Mouse (Mus musculus): ENCODE measurements at regions not wholly inside any gene's neighbourhood (a gene's known extent, or its start where the extent isn't known, plus 50 kb on each side); places are given as distances from the start of the nearest gene placed in this dataset.
"Not testable (repeated sequence)": the region's sequence is repeated elsewhere in the genome, so short reads cannot be mapped to it uniquely, and the experiment has no call there.

DNA sequence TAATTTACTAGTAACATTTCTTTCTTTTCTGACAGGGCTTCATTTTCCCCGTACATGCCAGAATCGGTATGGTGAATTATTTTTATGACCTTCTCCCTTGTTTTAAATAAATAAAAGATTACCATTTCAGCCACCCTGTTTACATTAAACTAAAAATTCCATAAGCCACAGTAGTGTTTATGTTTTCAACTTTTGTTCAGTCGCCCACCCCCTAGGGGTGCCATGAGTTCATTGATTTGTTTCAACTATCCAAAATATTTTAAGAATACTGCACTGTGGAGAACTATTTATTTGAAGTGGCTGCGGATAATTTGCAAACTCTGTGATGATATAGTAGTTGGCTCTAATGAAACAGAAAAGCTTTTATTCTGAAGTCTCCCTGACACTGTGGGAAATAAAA lies 132.9 kb downstream of the Tfec start:
- DNase-seq, result no peak

DNA sequence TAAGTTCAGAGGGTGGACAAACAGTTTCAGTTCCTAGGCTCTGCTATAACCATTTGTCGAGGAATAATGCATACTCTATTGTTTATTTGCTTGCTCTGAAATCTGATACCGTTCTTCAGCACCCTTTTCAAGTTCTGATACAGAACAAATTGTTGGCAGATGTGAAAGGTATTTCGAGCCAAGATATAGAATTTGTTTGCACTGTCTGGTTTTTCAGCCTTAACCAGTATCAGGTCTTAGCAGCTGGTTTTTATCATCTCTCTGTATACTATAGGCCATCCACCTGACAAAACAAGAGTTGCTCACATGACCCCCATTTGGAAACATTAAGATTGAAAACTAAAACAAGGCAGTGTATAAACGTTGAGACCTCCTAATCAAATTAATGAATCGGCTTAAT lies 133.5 kb downstream of the Tfec start:
- DNase-seq, result no peak

DNA sequence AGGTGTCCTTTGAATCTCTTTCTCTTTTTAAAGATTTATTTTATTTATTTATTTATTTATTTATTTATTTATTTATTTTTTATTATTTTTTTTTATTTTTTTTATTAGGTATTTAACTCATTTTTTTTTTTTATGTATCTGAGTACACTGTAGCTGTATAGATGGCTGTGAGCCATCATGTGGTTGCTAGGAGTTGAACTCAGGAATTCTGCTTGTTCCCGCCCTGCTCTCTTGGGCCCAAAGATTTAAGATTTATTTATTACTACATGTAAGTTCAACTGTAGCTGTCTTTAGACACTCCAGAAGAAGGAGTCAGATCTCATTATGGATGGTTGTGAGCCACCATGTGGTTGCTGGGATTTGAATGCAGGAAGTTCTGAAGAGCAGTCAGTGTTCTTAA lies 143.2 kb downstream of the Tfec start:
- not testable (repeated sequence) for DNase-seq

DNA sequence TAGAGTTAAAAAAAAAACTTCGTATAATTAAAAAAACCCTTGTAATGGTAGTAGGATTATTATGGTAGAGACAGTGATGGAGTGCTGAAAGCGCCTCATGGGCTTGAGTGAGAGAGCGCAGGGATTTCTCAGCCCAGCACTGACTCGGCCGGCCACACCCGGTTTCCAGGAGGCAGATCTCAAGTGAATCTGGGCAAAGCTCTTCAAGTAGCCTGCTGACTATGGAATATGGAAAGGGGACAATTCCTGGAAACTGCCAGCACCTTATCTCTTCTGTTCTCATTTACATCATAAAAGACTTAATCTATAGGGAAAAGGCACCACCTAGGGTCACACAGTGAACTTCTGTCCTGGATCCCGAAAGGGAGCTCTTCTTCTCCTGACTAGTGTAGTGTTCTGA lies 165.1 kb downstream of the Tfec start:
- no peak for DNase-seq

DNA sequence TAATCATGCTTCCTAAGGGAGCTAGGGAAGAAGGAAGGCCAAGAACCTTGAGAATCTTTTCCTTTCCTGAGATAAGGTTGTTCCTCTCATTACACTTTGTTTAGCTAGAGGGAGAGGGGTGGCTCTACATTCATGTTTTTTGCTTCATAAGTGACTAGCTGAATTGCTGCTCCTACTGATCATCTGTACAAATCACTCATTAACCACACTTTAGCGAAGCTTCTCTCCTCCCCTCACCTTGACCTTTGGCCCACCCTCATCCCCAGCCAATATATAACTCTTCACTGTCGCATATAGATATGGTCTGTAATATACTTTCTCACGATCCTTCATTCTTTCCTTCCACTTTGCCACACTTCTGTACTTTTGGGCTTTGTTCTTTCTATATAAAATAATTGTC lies 166.1 kb downstream of the Tfec start:
- no peak for DNase-seq

DNA sequence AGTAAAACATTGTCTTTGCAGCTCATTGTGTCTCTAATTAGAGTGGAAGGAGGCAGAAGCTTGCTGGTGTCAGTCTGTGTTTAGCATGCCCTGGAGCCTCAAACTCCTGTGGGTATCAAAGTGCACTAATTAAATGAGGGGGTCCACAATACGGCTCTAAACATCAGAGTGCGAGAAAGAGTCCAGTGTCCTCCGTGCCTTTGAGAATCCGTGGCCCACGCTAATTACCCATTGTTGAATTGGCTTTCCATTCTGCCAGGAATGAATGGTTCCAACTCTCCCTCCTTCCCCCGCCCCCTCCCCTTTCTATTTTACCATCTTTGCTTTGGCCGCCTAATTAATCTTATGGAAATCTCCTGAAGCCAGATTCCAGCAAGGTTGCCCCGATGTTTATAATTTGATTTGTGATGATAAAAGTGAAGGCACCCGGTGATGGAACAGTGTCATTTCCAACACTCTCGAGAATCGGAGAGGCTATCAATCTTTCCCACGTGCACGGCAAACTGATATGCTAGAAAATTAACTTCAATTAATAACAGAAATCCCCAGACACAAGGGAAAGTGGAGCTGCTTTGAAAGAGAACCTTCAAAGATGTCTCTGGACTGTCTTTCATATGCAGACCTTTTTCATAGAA lies 170.9 kb downstream of the Tfec start:
- DNase-seq, result no peak

DNA sequence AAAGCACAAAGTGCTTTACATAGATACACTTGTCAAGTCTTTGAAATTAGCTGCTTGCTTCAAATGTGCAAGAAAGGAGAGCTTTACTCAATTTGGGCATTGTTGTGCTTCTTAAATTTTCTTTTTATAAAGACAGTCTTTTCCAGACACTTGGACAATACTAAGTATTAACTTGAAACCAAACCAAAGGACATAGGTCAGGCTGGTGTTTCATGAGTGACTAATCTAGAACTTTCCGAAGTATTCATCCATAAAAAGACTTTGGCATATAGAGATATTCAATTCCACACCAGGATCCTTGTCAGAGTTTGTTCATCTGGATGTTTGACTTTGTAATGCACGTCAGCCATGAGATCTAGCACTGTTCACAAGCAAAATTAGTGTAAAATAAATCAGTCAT lies 173.0 kb downstream of the Tfec start:
- DNase-seq, result no peak

DNA sequence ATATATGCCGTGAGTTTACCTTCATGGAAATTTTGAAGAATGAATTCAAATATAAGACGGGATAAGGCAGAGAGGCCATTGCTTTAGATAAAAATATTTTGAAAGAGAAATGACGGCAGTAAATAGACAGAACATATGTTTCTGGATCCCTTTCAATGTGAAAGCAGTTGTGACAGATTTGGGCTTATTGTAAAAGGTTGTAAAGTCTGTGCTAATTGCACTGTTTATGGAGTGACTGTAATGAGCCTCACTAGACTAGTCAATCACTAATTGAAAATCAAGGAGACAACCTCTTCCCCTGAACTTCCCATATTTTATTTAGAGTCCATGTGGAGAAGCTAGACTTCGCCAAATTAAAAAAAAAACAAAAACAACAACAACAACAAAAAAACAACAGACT lies 193.7 kb downstream of the Tfec start:
- no peak for DNase-seq

DNA sequence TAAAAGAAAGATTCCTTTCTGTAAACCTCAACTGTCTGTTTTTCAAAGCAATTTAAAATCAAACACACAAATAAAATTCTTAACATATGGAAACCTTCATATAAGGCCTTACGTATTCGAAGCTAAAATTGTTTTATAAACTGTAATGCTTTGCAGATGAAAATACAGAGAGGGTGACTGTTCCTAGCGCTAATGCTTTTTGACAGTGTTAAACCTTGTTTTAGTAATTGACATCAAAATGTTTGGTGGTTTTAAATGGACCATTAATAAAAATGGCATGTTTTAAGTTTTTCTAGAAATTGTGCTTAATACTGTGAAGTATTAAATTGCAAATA lies 194.9 kb downstream of the Tfec start:
- no peak for DNase-seq

DNA sequence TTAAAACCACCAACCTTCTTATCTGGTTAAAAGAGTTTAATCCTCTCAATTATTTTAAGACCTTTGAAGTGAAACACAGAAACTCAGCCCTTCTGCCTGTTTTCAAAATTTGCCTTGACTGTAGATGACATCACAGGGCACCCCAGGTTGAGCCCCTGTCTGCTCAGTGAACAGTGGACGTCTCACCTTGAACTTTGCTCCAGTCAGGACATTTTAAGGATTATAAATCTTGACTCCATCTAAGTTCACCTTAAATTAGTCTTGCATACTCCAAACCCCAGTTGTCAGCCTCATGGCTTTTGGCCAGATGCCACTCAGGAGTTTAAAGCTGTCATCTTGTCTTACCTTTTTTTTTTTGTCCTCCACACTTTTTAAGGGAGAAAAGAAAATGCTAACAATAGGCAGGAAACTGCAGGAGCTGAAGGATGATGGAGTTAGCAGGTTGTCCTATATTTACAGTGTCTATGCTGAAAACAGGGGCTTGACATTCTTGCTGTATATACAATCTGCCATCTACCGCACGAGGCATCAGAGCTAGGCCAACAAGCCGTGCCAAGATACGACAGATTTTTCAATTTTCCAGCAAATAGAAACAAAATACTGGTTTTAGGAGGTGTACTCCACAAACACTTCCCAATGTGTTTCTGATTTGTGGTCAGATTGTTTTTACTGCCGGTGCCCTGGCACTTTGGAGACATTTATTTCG lies 195.4 kb downstream of the Tfec start:
- DNase-seq, result no peak

DNA sequence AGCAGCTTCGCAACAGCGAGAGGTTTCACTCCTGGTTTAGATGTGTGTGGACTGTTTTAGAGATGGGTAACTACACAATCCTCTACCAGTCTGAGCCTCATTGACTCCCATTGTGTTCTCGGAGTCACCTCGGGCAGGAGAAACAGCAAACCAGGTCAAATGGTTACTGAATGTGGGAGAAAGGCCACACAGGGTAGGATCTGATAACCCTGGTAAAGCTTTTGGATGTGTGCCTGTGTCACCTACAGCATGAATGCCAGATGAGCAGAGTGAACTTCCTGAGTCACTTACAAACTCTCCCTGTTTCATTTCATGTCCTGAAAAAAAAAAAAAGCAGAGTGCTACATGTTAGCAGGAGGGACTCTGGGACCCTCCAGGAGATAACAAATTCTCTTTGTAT lies 201.0 kb downstream of the Tfec start:
- DNase-seq, result no peak

DNA sequence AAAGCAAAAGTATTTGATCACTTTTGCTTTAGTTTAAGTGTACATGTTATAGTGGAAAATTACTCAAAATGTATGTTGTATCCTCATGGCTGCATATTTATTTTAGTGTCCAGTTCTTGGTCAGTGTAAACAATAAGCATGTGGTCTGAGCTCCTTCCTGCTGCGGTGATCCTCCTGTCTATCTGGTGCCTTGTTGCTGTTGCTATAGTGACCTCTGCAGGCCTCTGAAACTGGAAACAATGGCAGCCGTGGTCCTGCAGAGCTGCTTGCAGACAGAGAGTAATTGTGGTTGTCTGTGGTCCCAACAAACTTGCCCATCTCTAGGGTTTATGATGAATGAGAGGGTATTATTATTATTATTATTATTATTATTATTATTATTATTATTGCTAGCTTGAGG lies 230.2 kb downstream of the Tfec start:
- no peak for DNase-seq

DNA sequence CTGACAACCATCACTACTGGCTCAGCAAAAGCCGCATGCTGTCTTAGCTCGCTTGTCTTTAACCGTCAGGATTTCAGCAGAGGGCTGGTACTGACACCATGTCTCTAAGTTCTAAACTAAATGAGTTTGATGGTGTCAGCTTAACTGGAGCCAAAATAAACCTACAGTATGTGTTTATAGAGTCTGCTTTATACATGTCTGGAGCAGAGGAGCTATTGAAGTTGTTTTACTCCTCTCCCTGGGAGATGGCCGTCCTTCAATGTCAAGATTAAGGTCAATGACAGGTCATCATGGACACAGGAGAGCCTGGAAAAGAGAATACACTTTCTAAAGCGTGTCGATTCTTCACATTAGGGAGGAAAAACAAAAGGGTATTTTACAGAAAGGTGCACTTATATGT lies 231.0 kb downstream of the Tfec start:
- no peak for DNase-seq

DNA sequence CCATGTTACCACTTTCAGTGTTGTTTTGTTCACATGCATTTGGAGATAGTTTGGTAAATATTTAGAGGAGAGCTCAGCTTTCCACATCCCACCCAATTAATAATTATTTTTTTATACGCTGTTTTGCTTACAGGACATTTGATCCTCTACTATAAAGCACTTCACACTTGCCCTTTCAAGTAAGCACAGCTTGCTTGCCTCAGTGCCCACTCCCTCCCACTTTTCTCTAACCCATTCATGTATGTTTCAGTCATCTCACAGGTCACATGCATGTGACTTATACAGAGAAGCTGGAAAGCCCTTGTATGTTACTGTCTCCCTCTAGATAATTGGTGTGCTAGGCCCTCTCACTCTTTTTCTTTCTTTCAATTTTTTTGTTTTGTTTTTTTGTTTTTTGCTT lies 252.0 kb downstream of the Tfec start:
- no peak for DNase-seq

DNA sequence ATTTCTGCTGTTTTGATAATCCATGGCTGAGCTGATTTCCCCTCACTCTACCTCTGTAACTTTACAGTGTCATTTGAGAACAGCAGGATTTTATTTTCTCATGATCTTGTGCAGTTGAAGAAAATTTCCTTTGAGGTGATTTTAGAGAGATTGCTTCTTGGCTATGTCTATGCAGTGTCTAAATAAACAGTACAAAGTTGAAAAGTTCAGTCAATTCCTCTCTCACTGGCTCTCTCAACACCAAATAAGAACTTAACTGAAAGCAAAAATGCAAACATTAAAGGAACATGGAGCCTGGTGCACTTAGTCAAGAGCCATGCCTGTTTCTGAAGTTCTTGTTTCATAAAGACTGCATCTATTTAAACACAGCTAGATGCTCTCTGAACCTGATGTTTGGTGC lies 254.7 kb downstream of the Tfec start:
- no peak for DNase-seq

DNA sequence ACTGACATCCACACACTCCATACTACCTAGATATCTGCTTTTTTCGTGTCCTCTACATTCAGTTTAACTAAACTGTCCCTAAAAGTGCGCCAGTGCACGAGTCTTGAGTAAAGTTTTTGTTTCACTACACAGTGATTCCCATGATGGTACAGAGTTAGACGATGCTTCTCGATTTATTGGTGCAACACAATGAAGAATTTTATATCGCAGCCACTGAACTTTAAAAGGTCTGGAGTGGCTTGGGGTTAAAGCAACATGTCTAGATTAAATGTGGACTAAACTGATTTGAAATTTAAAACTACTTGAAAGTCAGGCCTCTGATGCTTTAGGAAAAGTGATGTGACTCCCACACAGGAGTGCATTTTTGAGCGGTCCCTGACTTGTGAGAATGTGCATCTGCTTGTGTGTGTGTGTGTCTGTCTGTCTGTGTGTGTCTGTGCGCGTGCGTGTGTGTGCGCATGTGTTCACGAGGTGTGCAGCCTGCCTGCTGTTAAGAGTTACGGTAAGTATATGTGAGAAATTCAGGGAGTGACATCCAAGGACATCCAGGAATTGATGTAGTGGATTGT lies 261.4 kb downstream of the Tfec start:
- no peak for DNase-seq

DNA sequence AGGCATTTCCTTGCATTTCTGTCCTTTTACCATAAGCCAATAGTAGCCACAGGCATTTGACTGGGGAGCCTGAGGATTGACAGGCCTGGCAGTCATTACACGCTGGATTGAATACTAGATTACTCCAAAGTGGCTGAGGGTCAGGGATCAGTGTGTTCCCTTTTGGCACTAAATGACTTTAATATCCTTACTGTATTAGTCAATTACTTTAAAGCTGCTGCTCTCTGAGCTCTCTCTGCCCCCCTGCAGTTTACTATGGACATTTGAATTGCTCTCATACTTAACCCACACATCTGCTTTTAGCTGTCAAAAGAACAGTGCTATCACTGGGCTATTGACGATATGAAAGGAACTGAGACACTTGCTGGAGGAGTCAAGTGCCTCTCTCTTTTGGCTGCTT lies 262.1 kb downstream of the Tfec start:
- DNase-seq, result no peak

DNA sequence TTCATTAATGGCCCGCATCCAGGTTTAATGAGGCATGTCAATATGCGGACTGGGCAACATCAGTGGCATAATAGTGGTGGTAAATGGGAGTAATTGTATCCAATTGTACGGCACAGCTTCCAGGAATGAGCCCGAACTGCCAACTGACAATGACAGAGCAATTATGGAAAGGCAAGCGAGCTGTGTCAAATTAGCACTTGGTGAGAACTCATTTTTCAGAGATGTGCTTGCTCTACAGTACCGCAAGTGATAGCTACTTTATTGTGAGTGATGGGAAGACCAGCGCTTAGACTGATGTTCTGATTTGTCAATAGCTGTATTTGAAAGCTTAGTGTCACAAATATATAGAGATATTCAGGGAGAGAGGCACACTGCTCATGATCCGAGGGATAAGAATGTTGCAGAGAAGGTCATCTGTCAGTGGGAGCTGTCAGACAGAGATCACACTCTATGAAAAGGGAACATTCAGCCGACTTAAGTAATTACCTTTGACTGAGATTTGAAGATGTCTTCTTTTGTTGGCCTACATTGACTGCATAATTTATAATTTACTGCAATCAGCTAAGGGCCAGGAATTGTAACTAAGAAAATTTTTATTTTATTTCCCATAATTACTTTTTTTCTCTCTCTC lies 290.7 kb downstream of the Tfec start:
- no peak for DNase-seq

DNA sequence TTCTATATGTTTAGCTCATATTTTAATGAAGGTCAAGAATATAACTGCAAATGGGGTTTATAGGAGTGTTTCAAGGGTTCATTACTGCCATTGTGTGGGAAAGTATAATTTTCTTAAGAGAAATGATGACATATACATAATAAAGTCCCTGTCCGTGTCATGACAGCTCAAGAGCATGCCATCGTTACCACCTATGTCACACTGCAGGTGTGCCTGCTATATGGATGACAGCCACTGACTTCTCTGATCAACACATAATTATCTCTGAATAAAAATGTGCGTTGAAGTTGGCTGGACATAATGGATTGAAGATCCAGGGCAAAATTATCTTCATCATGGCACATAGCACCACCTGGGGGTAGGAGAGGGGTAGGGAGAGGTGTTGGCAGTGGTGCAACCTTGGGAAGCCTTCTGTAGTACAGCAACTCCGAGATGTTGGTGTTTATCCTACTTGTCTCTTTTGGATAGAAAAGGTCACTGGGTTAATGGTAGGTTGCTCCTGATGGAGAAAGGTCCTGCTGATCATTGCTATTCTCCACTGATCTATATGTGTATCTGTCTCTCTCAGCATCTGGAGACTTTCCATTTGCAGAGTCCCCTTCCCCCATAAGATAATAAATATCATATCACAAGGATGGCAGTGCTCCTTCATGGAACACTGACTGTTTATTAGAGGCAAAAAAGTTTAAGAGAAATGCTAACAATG lies 291.4 kb downstream of the Tfec start:
- DNase-seq, result no peak

DNA sequence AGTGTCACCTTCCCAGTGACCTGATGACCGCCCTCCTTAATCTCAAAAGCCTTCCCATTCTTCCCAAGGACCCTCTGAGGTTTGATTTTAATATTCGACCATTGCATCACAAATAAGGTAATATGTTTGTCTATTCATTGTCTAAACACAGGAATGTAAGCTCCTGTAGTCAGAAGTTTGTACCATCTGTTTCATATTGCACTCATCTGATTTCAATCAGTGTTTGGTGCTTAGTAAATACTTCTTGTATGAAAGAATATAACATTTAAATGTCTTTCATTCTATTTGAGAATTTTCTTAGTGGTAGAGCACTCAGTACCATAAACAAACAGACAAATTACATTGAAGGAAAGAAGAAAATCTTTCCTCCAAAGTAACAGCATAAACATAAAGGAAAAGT lies 305.8 kb downstream of the Tfec start:
- no peak for DNase-seq

DNA sequence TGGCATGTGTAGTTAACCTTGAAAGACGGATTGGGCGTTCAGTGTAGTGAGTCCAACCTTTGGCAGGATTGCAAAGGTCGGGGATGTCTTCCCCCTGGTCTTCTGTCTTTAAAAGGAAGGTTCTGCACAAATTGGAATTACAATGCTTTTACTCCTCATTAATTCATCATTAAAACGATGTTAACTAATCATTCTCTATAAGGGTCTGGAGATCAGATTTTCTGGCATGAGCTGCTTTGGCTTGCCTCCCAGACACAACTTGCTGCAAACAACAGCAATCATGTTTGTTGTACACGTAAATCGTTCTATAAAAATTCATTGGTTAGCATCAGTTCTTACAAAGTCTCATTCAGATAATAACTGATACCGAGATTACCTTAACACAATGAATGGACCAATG lies 315.9 kb downstream of the Tfec start:
- DNase-seq, result no peak

DNA sequence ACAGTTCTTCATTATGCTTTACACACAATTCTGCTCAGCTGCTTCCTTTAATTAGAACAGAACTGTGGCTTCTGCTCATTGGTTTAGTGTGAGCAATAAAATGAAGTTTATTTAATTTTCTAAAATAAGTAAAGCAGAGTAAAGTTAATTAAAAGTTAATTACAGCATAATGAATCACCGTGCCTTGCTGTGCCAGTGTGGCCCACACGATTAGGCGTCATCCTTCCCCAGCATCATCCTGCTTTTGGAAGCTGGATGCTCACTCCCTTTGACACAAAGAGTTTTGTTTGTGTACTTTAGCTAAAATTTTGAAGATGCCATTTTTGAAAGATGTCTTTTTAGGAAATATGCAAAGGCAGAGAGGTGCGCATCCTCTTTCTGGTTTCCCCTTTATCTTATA lies 316.4 kb downstream of the Tfec start:
- DNase-seq, result no peak

DNA sequence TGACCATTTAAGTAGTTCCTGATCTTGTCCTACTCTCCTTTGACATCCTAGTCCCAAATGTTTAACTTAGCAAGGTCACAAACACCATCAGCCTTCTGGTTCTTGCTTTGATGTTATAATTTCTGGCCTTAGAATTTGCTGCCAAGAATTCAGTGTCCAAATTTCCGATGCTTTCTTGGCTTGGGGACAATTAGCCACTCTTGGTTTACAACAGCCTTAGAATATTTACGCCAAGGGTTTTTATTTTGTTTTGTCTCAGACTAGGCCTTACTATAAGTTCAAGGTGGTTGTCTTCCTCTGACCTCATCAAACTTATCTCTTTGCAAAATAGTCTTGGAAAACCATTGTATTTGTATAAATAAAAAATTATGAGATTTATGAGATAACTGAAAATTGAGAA lies 322.4 kb downstream of the Tfec start:
- DNase-seq, result no peak

DNA sequence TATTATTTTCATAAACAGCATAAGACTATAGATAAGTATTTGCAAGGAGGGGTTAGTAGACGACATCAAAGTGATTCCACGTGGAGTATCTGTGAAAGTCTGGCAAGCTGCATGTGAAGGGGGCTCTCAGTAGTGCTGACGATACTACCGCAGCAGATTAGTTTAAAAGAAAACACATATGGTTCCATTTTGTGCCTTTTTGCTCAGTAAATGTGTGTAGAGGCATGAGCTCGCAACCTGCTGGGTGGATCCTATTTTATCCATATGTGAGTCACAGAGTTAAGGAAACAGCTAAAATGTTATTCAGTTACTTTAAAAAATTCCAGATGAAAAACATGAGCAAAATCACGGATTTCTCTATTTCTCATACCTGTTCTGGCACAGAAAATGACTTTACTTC lies 325.4 kb downstream of the Tfec start:
- DNase-seq, result no peak
